Mouse (Mus musculus): ENCODE measurements at regions not wholly inside any gene's neighbourhood (a gene's known extent, or its start where the extent isn't known, plus 50 kb on each side); places are given as distances from the start of the nearest gene placed in this dataset.

DNA sequence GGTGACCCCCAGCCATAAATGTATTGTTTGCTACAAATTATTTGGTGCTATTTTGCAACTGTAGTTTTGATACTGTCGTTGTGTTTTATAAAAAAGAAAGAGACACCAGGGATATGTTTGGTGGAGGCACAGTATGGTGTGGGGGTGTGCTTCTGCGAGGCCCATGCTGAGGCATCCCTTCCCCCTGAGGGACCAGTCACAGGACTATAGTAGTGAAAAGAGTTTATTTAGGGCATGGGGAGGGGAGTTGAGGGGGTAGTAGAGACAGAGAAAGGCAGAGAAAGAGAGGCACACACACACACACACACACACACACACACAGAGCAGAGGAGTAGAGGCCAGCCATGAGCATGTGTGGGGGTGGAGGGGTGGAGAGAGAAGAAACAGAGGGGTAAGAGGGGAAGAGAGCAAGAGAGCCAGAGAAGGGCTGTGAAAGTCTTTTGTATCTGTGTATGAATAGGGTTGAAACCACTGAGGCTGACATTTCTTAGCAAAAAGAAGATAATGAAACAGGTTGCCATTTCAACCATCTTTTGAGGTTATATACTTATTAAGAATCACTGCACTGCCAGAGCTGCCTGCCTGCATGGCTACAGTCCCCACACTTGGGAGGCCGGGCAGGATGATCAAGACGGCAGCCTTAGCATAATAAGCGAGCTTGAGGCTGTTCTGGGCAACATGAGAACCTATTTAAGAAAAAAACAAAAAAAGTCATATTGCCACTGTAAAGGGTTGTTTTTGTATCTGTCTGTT lies 65.3 kb upstream of the Osbpl8 start:
- TF ChIP-seq CTCF (conservative IDR thresholded peaks at IDR 0.05; ENCODE audit: insufficient read depth, insufficient read length, low read depth, low read length): no peak
- no peak for TF ChIP-seq POLR2A (IDR thresholded peaks at IDR 0.05; ENCODE audit: low read depth, low read length)
